Mouse (Mus musculus) liver, embryonic 16.5 days (tissue): ENCODE results near the gene Gstm1. TPM values are rescaled to one million over a fixed set of nuclear protein-coding genes. Genes with fewer than 3 reads are reported as not detected.

Source experiments
- ATAC-seq: fragments of 200-750 bp; cut with Nextera tagmentation; 2 replicates; pipeline ENCODE4 v1.8.0; 2017; ENCODE audit warnings: low read depth, mild to moderate bottlenecking, moderate number of reproducible peaks, moderate library complexity
- H3K27ac ChIP-seq: fragments of 300-500 bp; sonication (generic); 2 replicates; pipeline ENCODE4 v1.5.1; 2014; ENCODE audit warnings: mild to moderate bottlenecking, low read length
- H3K27me3 ChIP-seq: fragments of 300-500 bp; sonication (generic); 2 replicates; pipeline ENCODE4 v1.6.1; 2014; ENCODE audit warnings: low read depth, low read length, mixed read lengths; ENCODE audit not compliant: control insufficient read depth, insufficient read depth
- H3K36me3 ChIP-seq: fragments of 300-500 bp; sonication (generic); 2 replicates; pipeline ENCODE4 v1.6.1; 2014; ENCODE audit warnings: mild to moderate bottlenecking; ENCODE audit not compliant: control insufficient read depth, insufficient read depth
- H3K4me1 ChIP-seq: fragments of 300-500 bp; sonication (generic); 2 replicates; pipeline ENCODE4 v1.6.1; 2014; ENCODE audit warnings: low read depth, low read length, mixed read lengths; ENCODE audit not compliant: control insufficient read depth
- H3K4me2 ChIP-seq: fragments of 300-500 bp; sonication (generic); 2 replicates; pipeline ENCODE4 v1.6.1; 2014; ENCODE audit warnings: low read depth, low read length, mixed read lengths
- H3K4me3 ChIP-seq: fragments of 300-500 bp; sonication (generic); 2 replicates; pipeline ENCODE4 v1.5.1; 2014; ENCODE audit warnings: low read depth, mild to moderate bottlenecking, low read length
- H3K9ac ChIP-seq: fragments of 300-500 bp; sonication (generic); 2 replicates; pipeline ENCODE4 v1.6.1; 2014; ENCODE audit warnings: low read depth, low read length
- H3K9me3 ChIP-seq: fragments of 300-500 bp; sonication (generic); replicated peaks from 2 replicates; pipeline ENCODE4 v1.6.1; 2016; ENCODE audit warnings: low read length; ENCODE audit not compliant: control insufficient read depth
- WGBS: fragments of 180-500 bp; shearing (Covaris S2); extraction: QIAGEN DNeasy Blood & Tissue Kit; methylation state at CpG from one replicate; pipeline ENCODE4 v1.1.7; 2014; ENCODE audit not compliant: insufficient replicate concordance; 5-methylcytosine and 5-hydroxymethylcytosine counted together
- polyA plus RNA-seq: library from polyadenylated mRNA; unstranded; fragments of >200 nt; fragmentation: Nextera tagmentation; extraction: Ambion mirVana; gene quantifications from 2 replicates; pipeline ENCODE4 v1.2.1, GENCODE M21; 2015

The Gstm1 gene
- polyA plus RNA-seq, 1 experiment from 2014 or later, result 435 TPM

GRCm38 (mm10) chr3:107966631-107967030 lies 51.1 kb downstream of the Gstm1 start:
- H3K9ac ChIP-seq, result no peak overlapping the region
- H3K4me3 ChIP-seq, result no peak overlapping the region
- no peak overlapping the region for H3K27ac ChIP-seq
- H3K36me3 ChIP-seq, result no peaks in the 10 kb centered on the region
- WGBS, result 76% methylated on average over 5 of the region's 5 CpGs
- ATAC-seq, result no peak
- no peaks in the 10 kb centered on the region for H3K27me3 ChIP-seq
- H3K4me1 ChIP-seq, result peaks cover 11% of the 10 kb centered on the region
- no peaks in the 10 kb centered on the region for H3K9me3 ChIP-seq
- no peak overlapping the region for H3K4me2 ChIP-seq

- no peak overlapping the region for H3K9ac ChIP-seq
- H3K4me2 ChIP-seq, result no peak overlapping the region
- no peaks in the 10 kb centered on the region for H3K9me3 ChIP-seq
- H3K36me3 ChIP-seq, result no peaks in the 10 kb centered on the region
- peaks cover 11% of the 10 kb centered on the region for H3K4me1 ChIP-seq
- H3K27me3 ChIP-seq, result no peaks in the 10 kb centered on the region
- H3K4me3 ChIP-seq, result no peak overlapping the region
- 56% methylated on average over 1 of the region's 1 CpGs for WGBS
- no peak overlapping the region for H3K27ac ChIP-seq
- ATAC-seq, result no peak
Observed at GRCm38 (mm10) chr3:107965592-107965991, 52.2 kb downstream of the Gstm1 start.

GRCm38 (mm10) chr3:107964656-107965308 lies 53.0 kb downstream of the Gstm1 start:
- Histone ChIP-seq H3K27ac (no peak overlapping the region), H3K9me3 (no peaks in the 10 kb centered on the region), H3K36me3 (no peaks in the 10 kb centered on the region), H3K27me3 (no peaks in the 10 kb centered on the region), H3K9ac (no peak overlapping the region), H3K4me2 (peak overlapping the region; percentile 5; the same call in 1 of the 2 replicates), H3K4me1 (peaks cover 11% of the 10 kb centered on the region), H3K4me3 (no peak overlapping the region)
- ATAC-seq, result no peak
- WGBS, result 27% methylated on average over 5 of the region's 5 CpGs

GRCm38 (mm10) chr3:107964026-107964425 lies 53.7 kb downstream of the Gstm1 start:
- Histone ChIP-seq H3K9ac (no peak overlapping the region), H3K27ac (no peak overlapping the region), H3K4me1 (peaks cover 11% of the 10 kb centered on the region), H3K27me3 (no peaks in the 10 kb centered on the region), H3K9me3 (no peaks in the 10 kb centered on the region), H3K4me2 (no peak overlapping the region), H3K4me3 (no peak overlapping the region), H3K36me3 (no peaks in the 10 kb centered on the region)
- no peak for ATAC-seq
- WGBS, result 38% methylated on average over 4 of the region's 4 CpGs

Other genes with a start within 250 kb of the Gstm1 start
- 0.05 and 1.9 TPM in 2 replicates for gene Eps8l3, start 140.7 kb downstream of the Gstm1 start, polyA plus RNA-seq
- gene Gstm5, start 122.2 kb downstream of the Gstm1 start, polyA plus RNA-seq, result 170 and 181 TPM in 2 replicates
- 40.3 and 52.6 TPM in 2 replicates for gene Gstm7, start 86.2 kb downstream of the Gstm1 start, polyA plus RNA-seq
- 19.1 and 21.3 TPM in 2 replicates for gene Gstm6, start 74.2 kb downstream of the Gstm1 start, polyA plus RNA-seq
- 13.9 and 16.3 TPM in 2 replicates for gene Gstm3, start 48.7 kb downstream of the Gstm1 start, polyA plus RNA-seq
- gene Gstm2, start 31.5 kb downstream of the Gstm1 start, polyA plus RNA-seq, result 6.9 and 10.4 TPM in 2 replicates
- 16.8 and 17.0 TPM in 2 replicates for gene Gstm4, start 26.9 kb upstream of the Gstm1 start, polyA plus RNA-seq
- 76.4 and 79.6 TPM in 2 replicates for gene Ampd2, start 68.7 kb upstream of the Gstm1 start, polyA plus RNA-seq
- gene Gnat2, start 74.8 kb upstream of the Gstm1 start, polyA plus RNA-seq, result 3.8 and 4.1 TPM in 2 replicates
- 69.9 and 73.7 TPM in 2 replicates for gene Gnai3, start 128.2 kb upstream of the Gstm1 start, polyA plus RNA-seq
- 0.02 TPM in 1 of 2 replicates, not detected in the other for gene Gpr61, start 136.9 kb upstream of the Gstm1 start, polyA plus RNA-seq
- 0.61 and 0.64 TPM in 2 replicates for gene Amigo1, start 168.4 kb upstream of the Gstm1 start, polyA plus RNA-seq
- 1.9 TPM in 2 replicates for gene Cyb561d1, start 183.2 kb upstream of the Gstm1 start, polyA plus RNA-seq
- 2.0 and 2.1 TPM in 2 replicates for gene Atxn7l2, start 193.0 kb upstream of the Gstm1 start, polyA plus RNA-seq
- gene Sypl2, start 208.7 kb upstream of the Gstm1 start, polyA plus RNA-seq, result 0.20 and 0.71 TPM in 2 replicates
- gene Psma5, start 239.0 kb upstream of the Gstm1 start, polyA plus RNA-seq, result 126 and 136 TPM in 2 replicates